Mouse (Mus musculus) Patski (cell line): Measurements from ENCODE around the gene Zfp974. TPM values are rescaled to one million over a fixed set of nuclear protein-coding genes. Genes with fewer than 3 reads are reported as not detected.
A peak's percentile ranks its signal among the peaks of the same experiment; 100 is the strongest.
"Not testable (repeated sequence)": the region's sequence is repeated elsewhere in the genome, so short reads cannot be mapped to it uniquely, and the experiment has no call there.

Experiments
- ATAC-seq: fragments of 100-300 bp; one replicate; pipeline ENCODE4 v1.8.0; 2021
- CTCF ChIA-PET: fragments of 350-600 bp; sonication (Branson Sonifier 250); formaldehyde crosslinking; loops from one replicate; lab custom pipeline; 2022; ENCODE audit warnings: inconsistent platforms; lab: Charles Lee
- POLR2A ChIA-PET: fragments of 350-600 bp; sonication (Branson Sonifier 250); formaldehyde crosslinking; loops from one replicate; lab custom pipeline; 2022; ENCODE audit warnings: antibody characterized with exemption, inconsistent platforms; lab: Charles Lee
- DNase-seq: peaks from one replicate; pipeline ENCODE4 v3.0.0-alpha.2; 2011; ENCODE audit warnings: low read depth, low spot score
- H3K27me3 ChIP-seq: fragments of 371-371 bp; one replicate; pipeline ENCODE4 v1.5.1; 2021
- CTCF ChIP-seq: fragments of 100-300 bp; IDR thresholded peaks from one replicate; pipeline ENCODE4 v1.5.1; 2021
- in situ Hi-C: fragments of 300-500 bp; cut with MboI; formaldehyde crosslinking; loops from 3 replicates; pipeline ENCODE4 v1.11.1; 2018; ENCODE audit warnings: low pct_unique_long_range_greater_than_20kb, mixed read lengths
- polyA plus RNA-seq: library from polyadenylated mRNA; unstranded; gene quantifications from one replicate; pipeline ENCODE4 v1.2.3, GENCODE M21; 2021

The Zfp974 gene
- polyA plus RNA-seq: 8.1 TPM

DNA sequence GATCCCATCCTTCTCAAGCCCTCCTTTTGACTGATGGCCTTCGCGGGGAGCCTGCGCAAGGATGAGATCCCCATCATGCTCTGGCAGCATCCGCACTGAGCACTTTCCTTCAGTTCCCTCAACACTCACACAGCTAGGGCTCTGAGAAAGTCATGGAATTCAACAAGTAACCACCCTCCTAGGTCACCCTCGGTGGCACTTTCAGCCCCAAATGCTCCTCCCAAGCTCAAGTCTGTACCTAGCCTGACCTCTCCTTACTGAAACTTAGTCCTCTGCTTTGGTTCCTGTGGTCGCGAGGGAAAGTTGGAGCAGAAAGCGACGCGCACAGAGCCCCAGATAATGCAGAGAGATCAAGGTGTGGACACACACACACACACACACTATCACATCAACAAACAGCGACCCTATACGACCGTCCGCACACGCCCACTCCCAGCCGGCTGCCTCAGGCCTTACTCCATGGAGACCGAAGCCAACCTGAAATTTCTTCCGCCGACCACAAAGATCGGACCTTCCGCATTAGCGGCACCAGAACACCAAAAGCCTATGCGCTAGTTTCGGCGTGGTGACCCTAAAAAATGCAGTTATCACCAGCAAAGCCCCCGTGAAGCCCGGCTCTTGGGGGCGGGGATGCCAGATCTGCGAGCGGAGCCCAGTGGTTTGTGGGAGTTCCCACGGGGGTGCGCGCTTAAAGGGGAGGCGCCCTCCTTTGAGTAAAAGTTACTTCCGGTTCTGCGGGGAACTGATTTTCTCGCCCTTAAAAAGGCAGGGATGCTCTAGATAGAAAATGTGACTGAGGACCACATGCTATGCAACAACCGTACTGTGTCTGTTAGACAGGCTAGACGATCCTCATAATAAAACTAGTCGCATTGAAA lies at the start of gene Zfp974:
Gene Zfp974, minus strand, starts transcription at position 643 of the 878 bp plus-strand sequence.
- ChIA-PET CTCF (interaction anchor here (1.4 kb wide), 1 partner anchor 14 kb away, joined by 3 read pairs; no protein-coding TSS in a partner anchor), POLR2A (interaction anchor here (0.7 kb wide), 1 partner anchor 69 kb away, joined by 4 read pairs; no protein-coding TSS in a partner anchor)
- H3K27me3 ChIP-seq: no peaks in the 10 kb centered on the region
- ATAC-seq: peak; percentile 78
- DNase-seq: no peak
- in situ Hi-C loops: no loop called here
- no peak for TF ChIP-seq CTCF

DNA sequence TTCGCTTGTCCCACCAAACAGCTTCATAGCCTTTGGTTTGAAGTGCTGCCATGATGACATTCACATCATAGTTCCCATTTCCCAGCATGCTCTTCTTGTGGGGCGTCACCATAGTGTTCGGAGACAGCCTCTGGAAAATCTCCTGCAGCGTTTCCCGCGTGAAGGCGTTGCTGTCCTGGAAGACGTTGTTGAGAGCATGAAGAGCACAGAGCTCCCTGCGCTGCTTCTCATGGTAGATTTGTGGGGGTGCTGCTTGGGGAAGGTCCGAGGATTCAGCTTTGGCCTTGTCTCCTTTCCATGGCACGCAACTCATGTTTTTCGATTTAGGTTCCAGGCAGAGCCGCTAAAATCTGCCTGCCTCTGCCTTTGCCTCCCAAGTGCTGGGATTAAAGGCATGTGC lies 20.2 kb upstream of the Zfp974 start:
- POLR2A ChIA-PET, DNase-seq, H3K27me3 ChIP-seq, ATAC-seq, in situ Hi-C loops, CTCF ChIA-PET: not testable (repeated sequence)

DNA sequence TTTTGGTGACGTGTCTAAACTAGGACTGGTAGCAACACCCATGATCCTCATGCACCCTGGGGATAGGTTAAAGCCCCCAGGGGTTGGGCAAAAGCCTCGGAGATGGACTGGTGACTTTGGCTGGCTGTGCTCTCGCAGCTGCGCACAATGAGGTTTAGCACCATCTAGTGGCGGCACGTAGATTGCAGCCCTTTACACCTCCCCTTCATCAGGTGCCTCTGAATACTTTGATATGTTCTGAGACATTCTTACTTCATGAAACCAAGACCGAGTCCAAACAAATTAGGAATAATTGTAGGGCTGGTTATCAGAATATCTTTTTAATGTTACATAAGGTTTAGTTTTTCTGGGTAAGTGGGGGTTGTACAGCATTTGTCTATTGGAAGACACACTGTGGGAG lies 12.6 kb upstream of the Zfp974 start:
- TF ChIP-seq CTCF: peak; percentile 69
- ATAC-seq, DNase-seq, POLR2A ChIA-PET, in situ Hi-C loops, H3K27me3 ChIP-seq: not testable (repeated sequence)
- CTCF ChIA-PET: interaction anchor here (1.1 kb wide), 1 partner anchor 12 kb away, joined by 3 read pairs; no protein-coding TSS in a partner anchor

DNA sequence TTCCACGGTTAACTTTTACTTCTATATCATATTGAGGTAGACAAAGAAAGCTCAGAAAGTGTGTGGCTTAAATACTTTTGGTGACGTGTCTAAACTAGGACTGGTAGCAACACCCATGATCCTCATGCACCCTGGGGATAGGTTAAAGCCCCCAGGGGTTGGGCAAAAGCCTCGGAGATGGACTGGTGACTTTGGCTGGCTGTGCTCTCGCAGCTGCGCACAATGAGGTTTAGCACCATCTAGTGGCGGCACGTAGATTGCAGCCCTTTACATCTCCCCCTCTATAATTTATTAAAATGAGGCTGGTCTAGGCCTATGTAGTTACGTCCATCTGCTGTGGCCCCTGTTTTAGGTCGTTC lies 4.5 kb upstream of the Zfp974 start:
- in situ Hi-C loops: loop anchor here (5.0 kb wide), 1 partner anchor 96 kb away; the partner anchor contains the start of gene Zfp59
- H3K27me3 ChIP-seq, CTCF ChIA-PET, DNase-seq, POLR2A ChIA-PET, ATAC-seq: not testable (repeated sequence)

DNA sequence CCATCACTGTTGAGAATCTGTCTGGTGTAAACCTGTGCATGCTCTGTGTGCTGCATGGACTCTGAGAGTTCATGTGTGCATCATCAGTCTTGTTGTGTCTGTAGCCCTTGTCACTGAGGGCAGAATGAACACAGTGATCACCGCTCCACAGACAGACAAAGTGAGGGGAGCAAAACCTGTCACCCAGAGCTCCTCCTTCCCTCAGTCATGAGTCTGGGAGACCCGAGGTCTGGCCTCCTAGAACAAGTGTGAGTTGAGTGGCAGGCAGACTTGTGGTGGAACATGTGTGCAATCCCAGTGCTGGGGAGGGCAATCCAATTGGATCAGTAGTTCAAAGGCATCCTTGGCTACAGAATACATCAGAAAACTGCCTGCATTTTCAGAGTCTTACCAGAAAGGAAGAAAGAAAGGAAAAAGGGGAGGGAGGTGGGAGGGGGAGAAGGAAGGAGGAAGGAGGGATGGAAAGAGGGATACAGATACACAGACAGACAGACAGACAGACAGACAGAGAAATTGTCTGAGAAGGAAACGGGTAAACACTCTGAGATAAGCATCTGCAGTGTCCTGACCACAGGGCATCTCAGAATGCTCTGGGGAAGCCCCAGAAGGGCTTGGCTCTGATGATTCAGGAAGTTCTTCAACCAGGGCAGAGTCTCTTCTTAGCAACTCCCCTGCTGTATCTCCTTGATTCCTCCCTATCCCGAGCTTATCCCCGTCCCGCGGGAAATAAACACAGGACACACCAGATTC lies 4.0 kb upstream of the Zfp974 start:
- ChIA-PET POLR2A (no interaction called here), CTCF (no interaction called here)
- no peak for TF ChIP-seq CTCF
- ATAC-seq: peak; percentile 67
- in situ Hi-C loops: loop anchor here (5.0 kb wide), 1 partner anchor 96 kb away; the partner anchor contains the start of gene Zfp59
- no peak for DNase-seq
- H3K27me3 ChIP-seq: no peaks in the 10 kb centered on the region

DNA sequence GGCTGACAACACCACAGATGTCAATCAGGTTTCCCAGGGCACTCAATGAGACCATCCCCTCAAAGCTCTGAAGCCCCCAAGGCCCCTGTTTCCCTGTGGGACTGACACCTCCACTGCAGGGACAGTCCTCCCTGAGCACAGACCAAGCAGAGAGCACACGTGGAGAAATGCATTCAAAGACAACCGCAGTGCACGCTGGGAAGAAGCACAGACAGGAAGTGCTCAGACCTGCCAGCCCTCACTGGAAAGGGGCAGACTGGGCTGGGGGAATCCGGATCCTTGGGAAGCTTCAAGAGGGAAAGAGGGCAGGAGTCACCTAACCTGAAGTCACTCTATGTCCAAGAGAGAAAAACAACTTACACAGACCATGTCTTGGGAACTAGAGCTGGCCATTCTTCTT lies 2.2 kb downstream of the Zfp974 start:
- ATAC-seq, CTCF ChIA-PET, H3K27me3 ChIP-seq, in situ Hi-C loops, POLR2A ChIA-PET, DNase-seq: not testable (repeated sequence)

DNA sequence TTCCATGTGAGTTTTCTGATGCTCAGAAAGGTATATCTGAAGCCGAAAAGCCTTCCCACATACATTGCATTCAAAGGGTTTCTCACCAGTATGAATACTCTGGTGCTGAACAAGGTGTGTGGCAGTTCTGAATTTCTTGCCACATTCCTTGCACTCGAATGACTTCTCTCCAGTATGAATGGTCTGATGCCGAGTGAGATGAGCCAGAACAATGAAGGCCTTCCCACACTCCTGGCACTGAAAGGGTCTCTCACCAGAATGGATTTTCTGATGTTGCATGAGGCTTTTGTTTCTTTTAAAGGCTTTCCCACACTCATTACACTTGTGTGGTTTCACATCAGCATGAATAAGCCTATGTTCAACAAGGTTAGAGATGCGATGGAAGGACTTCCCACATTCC lies 18.3 kb downstream of the Zfp974 start:
- POLR2A ChIA-PET, H3K27me3 ChIP-seq, ATAC-seq, CTCF ChIA-PET, DNase-seq, in situ Hi-C loops: not testable (repeated sequence)

DNA sequence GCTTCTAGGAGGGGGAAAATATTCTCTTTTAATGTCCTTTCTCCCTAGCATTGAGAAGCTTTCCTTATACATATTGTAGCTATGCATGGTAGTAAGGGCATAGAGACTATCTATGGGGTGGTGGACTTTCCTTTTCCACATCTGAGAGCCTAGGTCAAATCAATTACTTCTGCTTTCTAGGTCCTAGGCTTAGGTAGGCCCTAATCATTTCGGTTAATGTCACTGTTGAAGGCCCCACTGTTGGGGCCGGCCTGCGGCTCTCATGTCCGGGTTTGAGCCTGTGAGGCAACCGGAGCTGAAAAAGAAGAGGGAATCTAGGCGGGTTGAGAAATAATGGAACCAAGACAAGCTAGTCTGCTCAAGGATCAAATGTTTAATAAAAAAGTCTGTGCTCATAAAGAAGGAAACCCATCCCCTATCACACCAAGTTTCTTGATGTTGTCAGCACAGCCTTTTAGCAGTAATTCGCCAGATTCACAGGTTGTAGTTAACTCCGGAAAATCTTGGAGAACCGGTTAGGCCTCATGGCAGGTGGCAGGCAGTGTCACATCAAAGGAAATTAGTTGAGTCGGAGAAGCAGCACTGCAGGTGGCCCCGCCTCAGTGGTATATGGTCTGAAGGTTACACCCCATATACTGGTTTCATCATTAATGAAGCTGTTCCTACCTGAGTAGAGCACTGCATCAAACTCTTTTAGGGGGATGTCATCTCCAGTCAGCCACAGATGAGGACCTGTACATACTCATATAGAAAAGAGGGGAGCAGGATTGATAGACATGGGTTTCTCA lies 24.0 kb downstream of the Zfp974 start:
- H3K27me3 ChIP-seq: no peaks in the 10 kb centered on the region
- TF ChIP-seq CTCF: no peak
- DNase-seq (no peak), ATAC-seq (no peak)
- in situ Hi-C loops: no loop called here
- ChIA-PET POLR2A (no interaction called here), CTCF (no interaction called here)

DNA sequence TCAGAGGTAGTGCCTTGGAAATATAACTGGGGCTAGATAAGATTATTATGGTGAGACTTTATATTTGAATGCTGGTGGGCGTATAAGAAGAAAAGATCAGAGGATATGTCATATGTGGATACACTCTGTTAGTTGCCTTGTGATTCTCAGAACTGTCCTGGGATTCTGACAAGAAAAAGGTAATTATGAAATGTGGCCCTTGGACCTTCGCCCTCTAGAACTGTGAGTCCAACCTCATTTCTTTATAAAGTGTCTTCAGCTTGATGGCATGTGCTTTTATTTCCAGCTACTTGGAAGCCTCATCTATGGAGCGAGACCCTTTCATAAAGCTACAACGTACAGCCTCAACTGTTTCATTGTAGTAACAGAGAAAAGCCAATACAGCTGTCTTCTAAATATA lies 28.7 kb downstream of the Zfp974 start:
- POLR2A ChIA-PET: no interaction called here
- CTCF ChIA-PET: no interaction called here
- DNase-seq: no peak
- no peak for ATAC-seq
- no peaks in the 10 kb centered on the region for H3K27me3 ChIP-seq
- in situ Hi-C loops: no loop called here
- no peak for TF ChIP-seq CTCF

DNA sequence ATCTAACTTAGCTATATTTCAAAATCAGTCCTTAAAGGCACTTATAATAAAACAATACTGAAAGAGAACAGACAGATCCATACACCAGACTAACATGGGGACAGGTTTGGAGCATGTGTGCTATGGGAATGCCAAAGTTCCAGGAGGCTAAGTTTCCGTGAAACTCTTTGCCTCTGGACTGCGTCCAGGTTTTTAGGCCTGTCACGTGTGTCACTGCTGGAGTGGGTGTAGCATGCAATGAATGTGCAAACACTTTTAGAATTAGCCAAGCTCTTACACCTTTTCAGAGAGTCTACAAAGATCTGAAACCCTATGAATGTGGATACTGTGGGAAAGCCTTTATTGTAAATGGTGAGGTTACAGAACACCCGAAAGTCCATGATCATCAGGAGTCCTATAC lies 47.5 kb downstream of the Zfp974 start:
- POLR2A ChIA-PET: no interaction called here
- DNase-seq: no peak
- CTCF ChIA-PET: no interaction called here

DNA sequence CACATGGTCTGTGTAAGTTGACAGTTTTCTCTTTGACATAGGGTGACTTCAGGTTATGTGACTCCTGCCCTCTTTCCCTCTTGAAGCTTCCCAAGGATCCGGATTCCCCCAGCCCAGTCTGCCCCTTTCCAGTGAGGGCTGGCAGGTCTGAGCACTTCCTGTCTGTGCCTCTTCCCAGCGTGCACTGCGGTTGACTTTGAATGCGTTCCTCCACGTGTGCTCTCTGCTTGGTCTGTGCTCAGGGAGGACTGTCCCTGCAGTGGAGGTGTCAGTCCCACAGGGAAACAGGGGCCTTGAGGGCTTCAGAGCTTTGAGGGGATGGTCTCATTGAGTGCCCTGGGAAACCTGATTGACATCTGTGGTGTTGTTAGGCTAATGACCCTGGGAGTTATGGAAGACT lies 66.7 kb downstream of the Zfp974 start:
- H3K27me3 ChIP-seq, DNase-seq, POLR2A ChIA-PET, ATAC-seq, CTCF ChIA-PET: not testable (repeated sequence)
- in situ Hi-C loops: loop anchor here (5.0 kb wide), 1 partner anchor 115 kb away; the partner anchor contains the start of gene Zfp780b

More for the DNA sequence above, 47.5 kb downstream of the Zfp974 start:
- in situ Hi-C loops: no loop called here
- ATAC-seq: no peak
- TF ChIP-seq CTCF: no peak
- no peaks in the 10 kb centered on the region for H3K27me3 ChIP-seq
